In genomic region chr10:24947871-24948270, GRCm38 (mm10) we compare ENCODE assay signal across 28 mouse cellular contexts. TPM values are rescaled to one million over a fixed set of nuclear protein-coding genes. Genes with fewer than 3 reads are reported as not detected.
"Had no signal": no experiment of that assay in that cellular context is flagged by ENCODE, and none has a peak within 500 bp of the region (broad histone marks: within the 10 kb centered on the region; RNA-seq: fewer than 3 reads in every experiment).

No protein-coding gene starts in this region.

- H3K27ac ChIP-seq: heart, adult 2 months; heart, embryonic 13.5 days; heart, embryonic 15.5 days; hindbrain, embryonic 13.5 days; hindbrain, embryonic 15.5 days; hindbrain, postnatal 0 days; kidney, embryonic 15.5 days; kidney, postnatal 0 days; left cerebral cortex, adult 2 months; limb, embryonic 13.5 days had no signal

- H3K4me2 ChIP-seq: heart, embryonic 11.5 days; heart, embryonic 13.5 days; heart, embryonic 15.5 days; hindbrain, embryonic 13.5 days; hindbrain, embryonic 15.5 days; kidney, embryonic 15.5 days; limb, embryonic 13.5 days had no signal

- ATAC-seq: forebrain, postnatal 0 days; hindbrain, postnatal 0 days; intestine, embryonic 16.5 days had no signal

- DNase-seq: forebrain, postnatal 0 days; gastrocnemius, postnatal 14 days; gastrocnemius, postnatal 36 days; heart, adult 2 months; heart, postnatal 14 days; heart, postnatal 36 days; kidney, adult 11 months; kidney, adult 2 months; kidney, adult 9 months; kidney, postnatal 14 days; kidney, postnatal 36 days; layer of hippocampus, adult 9-11 months had no signal

- H3K27me3 ChIP-seq: heart, embryonic 15.5 days; hindbrain, embryonic 13.5 days; hindbrain, embryonic 15.5 days; limb, embryonic 13.5 days had no signal

- H3K9ac ChIP-seq: forebrain, postnatal 0 days; heart, embryonic 13.5 days; heart, embryonic 15.5 days; hindbrain, embryonic 13.5 days; hindbrain, embryonic 15.5 days; kidney, embryonic 15.5 days; limb, embryonic 13.5 days had no signal

- H3K9me3 ChIP-seq: heart, embryonic 13.5 days; heart, embryonic 15.5 days; hindbrain, embryonic 13.5 days; hindbrain, embryonic 15.5 days; kidney, embryonic 15.5 days; limb, embryonic 13.5 days had no signal

- H3K4me1 ChIP-seq: heart, embryonic 13.5 days; hindbrain, embryonic 13.5 days; hindbrain, embryonic 15.5 days; kidney, embryonic 15.5 days had no signal

- H3K4me3 ChIP-seq: heart, adult 2 months; heart, embryonic 13.5 days; heart, embryonic 15.5 days; hindbrain, embryonic 13.5 days; hindbrain, embryonic 15.5 days; kidney, embryonic 15.5 days; left cerebral cortex, adult 2 months; limb, embryonic 13.5 days had no signal

- H3K36me3 ChIP-seq: heart, embryonic 13.5 days; heart, embryonic 15.5 days; hindbrain, embryonic 13.5 days; hindbrain, embryonic 15.5 days; kidney, embryonic 15.5 days; limb, embryonic 13.5 days had no signal

RNA-seq across cellular contexts. Expression of gene Arg1, which starts 20.6 kb away (rescaled TPM):
- total RNA-seq: gastrocnemius, adult 18-20 months; gastrocnemius, postnatal 36 days; heart, adult 2 months; heart, postnatal 36 days; hematopoietic stem cell, adult 5-6 weeks; layer of hippocampus, adult 18-20 months; layer of hippocampus, postnatal 14 days; left cerebral cortex, adult 2 months; left cerebral cortex, postnatal 14 days had no signal
